Mouse (Mus musculus) forebrain, postnatal 0 days (tissue): ENCODE measurements at regions not wholly inside any gene's neighbourhood (a gene's known extent, or its start where the extent isn't known, plus 50 kb on each side); places are given as distances from the start of the nearest gene placed in this dataset.

Experiments used
- ATAC-seq: fragments of 200-750 bp; cut with Nextera tagmentation; 2 replicates; pipeline ENCODE4 v1.8.0; 2017; ENCODE audit warnings: mild to moderate bottlenecking, moderate library complexity
- DNase-seq: peaks from one replicate; pipeline ENCODE4 v3.0.0-alpha.2; 2015
- H3K27ac ChIP-seq: fragments of 300-500 bp; sonication (generic); 2 replicates; pipeline ENCODE4 v1.5.1; 2014; ENCODE audit warnings: low read depth, mild to moderate bottlenecking, antibody characterized with exemption, low read length, moderate library complexity, mixed read lengths
- H3K27me3 ChIP-seq: fragments of 300-500 bp; sonication (generic); 2 replicates; pipeline ENCODE4 v1.6.1; 2014; ENCODE audit warnings: mild to moderate bottlenecking, low read length, mixed read lengths; ENCODE audit not compliant: insufficient read depth
- H3K36me3 ChIP-seq: fragments of 300-500 bp; sonication (generic); 2 replicates; pipeline ENCODE4 v1.6.1; 2014; ENCODE audit warnings: mild to moderate bottlenecking, moderate library complexity; ENCODE audit not compliant: insufficient read depth
- H3K4me1 ChIP-seq: fragments of 300-500 bp; sonication (generic); 2 replicates; pipeline ENCODE4 v1.6.1; 2014; ENCODE audit warnings: antibody characterized with exemption; ENCODE audit not compliant: insufficient read depth
- H3K4me2 ChIP-seq: fragments of 300-500 bp; sonication (generic); 2 replicates; pipeline ENCODE4 v1.6.1; 2014; ENCODE audit warnings: low read depth, mild to moderate bottlenecking, moderate library complexity
- H3K4me3 ChIP-seq: fragments of 300-500 bp; sonication (generic); 2 replicates; pipeline ENCODE4 v1.5.1; 2014; ENCODE audit warnings: low read depth, low read length, mixed read lengths
- H3K9ac ChIP-seq: fragments of 300-500 bp; sonication (generic); 2 replicates; pipeline ENCODE4 v1.6.1; 2014; ENCODE audit warnings: mild to moderate bottlenecking
- H3K9me3 ChIP-seq: fragments of 300-500 bp; sonication (generic); 2 replicates; pipeline ENCODE4 v1.6.1; 2016; ENCODE audit warnings: low read length
- CTCF ChIP-seq: sonication (generic); IDR thresholded peaks from 2 replicates; pipeline ENCODE4 v1.5.1; 2016; ENCODE audit warnings: antibody characterized with exemption, control low read depth, low read depth
- WGBS: fragments of 180-500 bp; shearing (Covaris S2); extraction: QIAGEN DNeasy Blood & Tissue Kit; methylation state at CpG from one replicate; pipeline ENCODE4 v1.1.7; 2014; 5-methylcytosine and 5-hydroxymethylcytosine counted together

DNA sequence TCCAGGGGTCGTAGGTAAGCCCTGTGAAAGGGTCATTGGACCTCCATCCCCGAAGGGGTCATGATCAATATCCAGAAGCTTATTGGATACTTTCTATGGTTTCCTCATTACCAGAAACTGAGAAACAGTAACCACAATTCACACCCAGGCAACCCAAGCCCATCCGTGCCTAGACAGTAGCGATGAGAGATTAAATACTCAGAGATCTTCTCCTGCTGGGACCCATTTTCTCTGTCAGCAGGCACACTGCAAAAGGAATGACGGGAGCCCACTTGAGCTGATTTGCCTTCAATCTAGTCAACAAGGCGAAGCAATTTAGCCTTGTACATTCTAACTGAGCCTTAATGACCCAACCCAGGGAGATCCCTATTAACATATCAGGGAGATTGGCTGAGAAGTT, 632.0 kb upstream of the Adamts9 start:
- Histone ChIP-seq H3K4me3 (no peak overlapping the region), H3K4me1 (no peaks in the 10 kb centered on the region), H3K27ac (no peak overlapping the region), H3K9me3 (no peaks in the 10 kb centered on the region), H3K27me3 (no peaks in the 10 kb centered on the region), H3K9ac (no peak overlapping the region), H3K4me2 (no peak overlapping the region), H3K36me3 (no peaks in the 10 kb centered on the region)
- 62% methylated on average over 6 of the region's 6 CpGs for WGBS
- DNase-seq (no peak), ATAC-seq (no peak)
- no peak for TF ChIP-seq CTCF

DNA sequence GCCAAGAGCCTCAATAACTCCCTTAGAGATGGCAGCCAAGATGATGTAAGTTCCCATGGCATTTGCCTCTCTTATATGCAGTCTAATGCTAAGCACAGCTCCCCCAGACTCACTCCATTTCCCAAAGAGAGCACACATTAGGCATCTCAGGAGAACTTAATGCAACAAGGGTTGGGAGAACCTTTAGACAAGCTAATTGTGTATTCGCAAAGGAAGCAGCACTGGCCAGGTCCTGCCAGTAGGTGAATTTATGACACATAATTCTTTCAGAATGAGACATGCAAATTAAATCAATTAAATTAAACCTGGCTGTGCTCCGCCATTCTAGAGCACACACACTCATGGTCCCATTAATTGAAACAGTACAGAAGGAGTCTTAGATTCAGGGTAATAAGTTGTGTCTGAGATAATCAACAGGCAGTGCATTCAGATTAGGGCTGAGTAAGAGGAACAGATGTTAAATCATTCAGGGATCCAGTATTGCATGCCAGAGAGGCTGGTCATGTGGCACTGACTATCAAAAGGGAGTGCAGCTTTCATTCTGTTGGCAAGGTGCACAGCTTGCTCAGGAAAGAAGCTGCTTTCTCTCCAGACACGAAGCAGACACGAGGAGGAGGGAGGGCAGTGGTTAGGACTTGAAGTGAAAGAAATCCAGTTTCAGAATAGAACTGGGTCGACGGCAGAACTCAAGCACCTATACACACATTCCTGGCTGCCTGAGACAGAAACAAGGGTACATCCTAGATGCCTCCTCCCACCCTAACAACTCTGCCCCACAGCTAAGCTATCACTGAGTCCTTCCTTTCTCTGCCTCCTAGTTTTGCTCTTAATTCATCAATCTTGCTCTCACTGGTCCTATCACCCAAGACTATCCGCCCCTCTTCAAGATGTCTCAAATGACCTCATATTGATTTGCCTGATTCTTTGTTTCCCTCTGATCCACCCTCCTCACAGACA, 630.7 kb upstream of the Adamts9 start:
- Histone ChIP-seq H3K4me2 (no peak overlapping the region), H3K4me3 (no peak overlapping the region), H3K36me3 (no peaks in the 10 kb centered on the region), H3K9ac (no peak overlapping the region), H3K4me1 (no peaks in the 10 kb centered on the region), H3K9me3 (no peaks in the 10 kb centered on the region), H3K27me3 (no peaks in the 10 kb centered on the region), H3K27ac (no peak overlapping the region)
- 32% methylated on average over 7 of the region's 7 CpGs for WGBS
- peak; percentile 54 for DNase-seq
- ATAC-seq: peak; percentile 92
- TF ChIP-seq CTCF: no peak

DNA sequence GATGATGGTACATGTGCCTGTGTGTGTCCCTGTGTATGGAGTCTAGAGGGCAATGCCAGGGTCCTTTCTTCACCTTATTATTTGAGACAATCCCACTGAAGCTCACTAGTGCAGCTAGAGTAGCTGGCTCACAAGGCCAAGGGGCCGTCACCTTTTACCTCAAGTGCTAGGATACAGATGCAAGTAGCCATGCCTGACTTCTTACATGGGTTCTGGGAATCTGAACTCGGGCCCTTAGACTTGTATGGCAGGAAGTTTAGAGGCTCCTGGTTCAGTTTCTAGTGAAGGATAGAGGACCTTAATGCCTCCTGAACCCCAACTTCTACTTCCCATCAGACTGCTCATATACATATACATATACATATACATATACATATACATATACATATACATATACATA, 626.6 kb upstream of the Adamts9 start:
- ATAC-seq (no peak), DNase-seq (no peak)
- H3K27me3 ChIP-seq: no peaks in the 10 kb centered on the region
- H3K4me2 ChIP-seq: no peak overlapping the region
- no peaks in the 10 kb centered on the region for H3K36me3 ChIP-seq
- no peak for TF ChIP-seq CTCF
- no peak overlapping the region for H3K9ac ChIP-seq
- H3K4me1 ChIP-seq: no peaks in the 10 kb centered on the region
- no peak overlapping the region for H3K4me3 ChIP-seq
- WGBS: 96% methylated on average over 2 of the region's 2 CpGs
- H3K9me3 ChIP-seq: no peaks in the 10 kb centered on the region
- no peak overlapping the region for H3K27ac ChIP-seq

DNA sequence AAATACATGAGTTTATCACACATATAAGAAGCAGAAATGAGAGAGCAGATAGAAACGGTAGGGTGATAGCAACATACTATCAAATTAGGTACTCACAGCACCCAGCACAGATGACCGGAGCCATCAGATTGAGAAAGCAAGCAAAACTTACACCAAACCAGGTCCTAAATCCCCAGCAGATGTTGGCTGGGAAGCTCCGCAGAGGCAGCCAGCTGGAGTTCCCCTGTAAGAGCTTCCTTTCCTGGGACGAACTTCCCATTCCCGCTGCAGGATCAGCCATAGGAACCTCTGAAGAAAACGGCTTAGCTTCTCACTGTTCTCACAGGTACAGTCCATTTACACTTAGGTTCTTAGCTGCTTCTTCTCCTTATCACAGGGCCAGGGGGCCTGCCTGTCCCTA, 625.9 kb upstream of the Adamts9 start:
- H3K27ac ChIP-seq: no peak overlapping the region
- 83% methylated on average over 6 of the region's 6 CpGs for WGBS
- DNase-seq (no peak), ATAC-seq (no peak)
- H3K4me3 ChIP-seq: no peak overlapping the region
- no peak overlapping the region for H3K4me2 ChIP-seq
- no peaks in the 10 kb centered on the region for H3K4me1 ChIP-seq
- H3K9ac ChIP-seq: no peak overlapping the region
- no peaks in the 10 kb centered on the region for H3K9me3 ChIP-seq
- H3K36me3 ChIP-seq: no peaks in the 10 kb centered on the region
- TF ChIP-seq CTCF: no peak
- no peaks in the 10 kb centered on the region for H3K27me3 ChIP-seq

DNA sequence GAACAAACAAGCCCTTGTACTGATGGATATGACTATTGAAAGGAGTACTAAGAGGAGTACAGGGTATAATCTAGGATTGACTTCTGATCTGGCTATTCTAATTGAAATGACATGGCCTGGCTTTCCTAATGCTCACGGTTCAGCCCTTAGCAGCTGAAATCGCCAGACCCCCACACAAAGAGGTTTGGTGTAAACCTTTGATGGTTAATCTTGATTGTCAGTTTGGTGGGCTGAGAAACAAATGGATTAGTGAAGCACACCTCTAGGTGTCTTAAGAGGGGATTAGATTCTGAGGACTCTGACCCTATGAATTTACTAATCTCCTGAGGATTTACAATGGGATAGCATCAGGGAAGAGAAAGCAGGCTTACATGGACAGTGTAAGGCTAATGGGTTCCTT, 623.4 kb upstream of the Adamts9 start:
- no peak for TF ChIP-seq CTCF
- Histone ChIP-seq H3K9ac (no peak overlapping the region), H3K9me3 (no peaks in the 10 kb centered on the region), H3K27me3 (no peaks in the 10 kb centered on the region), H3K27ac (no peak overlapping the region), H3K36me3 (no peaks in the 10 kb centered on the region), H3K4me1 (no peaks in the 10 kb centered on the region), H3K4me3 (no peak overlapping the region), H3K4me2 (no peak overlapping the region)
- whole genome bisulfite sequencing: 20% methylated on average over 2 of the region's 2 CpGs
- DNase-seq (no peak), ATAC-seq (no peak)

DNA sequence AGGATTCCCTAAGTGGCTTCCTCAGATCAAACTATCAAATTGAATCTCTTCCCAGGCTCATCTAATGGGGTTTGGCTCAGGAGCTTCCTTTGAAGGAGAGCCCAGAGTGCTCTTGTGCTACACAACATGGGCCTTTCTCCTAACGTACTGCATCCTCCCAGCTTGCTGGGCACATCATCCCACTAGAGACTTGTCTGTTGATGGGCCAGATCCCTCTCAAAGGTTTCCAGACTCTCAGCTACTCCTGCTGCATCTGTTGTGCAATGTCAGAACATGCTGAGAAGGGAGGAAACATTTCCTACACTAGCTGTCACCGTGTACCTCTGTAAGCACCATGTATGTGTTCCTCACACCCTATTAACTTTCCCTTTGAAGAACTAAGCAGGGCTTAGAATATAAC, 605.0 kb upstream of the Adamts9 start:
- DNase-seq (no peak), ATAC-seq (no peak)
- no peaks in the 10 kb centered on the region for H3K27me3 ChIP-seq
- no peak overlapping the region for H3K27ac ChIP-seq
- no peaks in the 10 kb centered on the region; the same call in 1 of the 2 replicates for H3K4me1 ChIP-seq
- H3K9ac ChIP-seq: no peak overlapping the region
- H3K36me3 ChIP-seq: no peaks in the 10 kb centered on the region
- WGBS: 72% methylated on average over 2 of the region's 2 CpGs
- no peaks in the 10 kb centered on the region for H3K9me3 ChIP-seq
- no peak overlapping the region for H3K4me3 ChIP-seq
- H3K4me2 ChIP-seq: no peak overlapping the region
- TF ChIP-seq CTCF: no peak

DNA sequence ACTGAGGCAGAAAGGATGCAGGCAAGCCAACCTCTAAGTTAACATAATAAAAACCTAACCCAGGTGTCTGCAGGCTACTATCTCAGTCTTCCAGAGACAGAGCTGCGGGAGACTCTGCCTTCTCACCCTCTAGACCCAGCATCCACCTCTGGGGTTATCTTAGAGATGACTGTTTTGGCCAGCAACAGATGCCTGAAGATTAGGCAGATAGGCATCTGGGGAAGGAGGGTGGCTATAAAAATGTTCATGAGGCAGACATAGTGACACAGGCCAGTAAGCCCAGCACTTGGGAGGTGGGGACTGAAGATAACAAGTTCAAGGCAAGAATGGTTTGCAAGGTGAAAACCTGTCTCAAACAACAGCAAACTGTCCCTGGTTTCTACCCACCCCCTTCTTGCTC, 601.0 kb upstream of the Adamts9 start:
- H3K4me2 ChIP-seq: no peak overlapping the region
- no peaks in the 10 kb centered on the region for H3K36me3 ChIP-seq
- H3K9ac ChIP-seq: no peak overlapping the region
- DNase-seq (no peak), ATAC-seq (no peak)
- H3K27ac ChIP-seq: no peak overlapping the region
- H3K27me3 ChIP-seq: no peaks in the 10 kb centered on the region
- H3K4me1 ChIP-seq: no peaks in the 10 kb centered on the region; the same call in 1 of the 2 replicates
- H3K4me3 ChIP-seq: no peak overlapping the region
- no peak for TF ChIP-seq CTCF
- no peaks in the 10 kb centered on the region for H3K9me3 ChIP-seq
- 30% methylated on average over 1 of the region's 1 CpGs for WGBS
